Mouse (Mus musculus) heart, embryonic 10.5 days (tissue): ENCODE measurements around the gene Vps13c. TPM values are rescaled to one million over a fixed set of nuclear protein-coding genes. Genes with fewer than 3 reads are reported as not detected.

Experiments used
- DNase-seq: peaks from one replicate; pipeline ENCODE4 v3.0.0-alpha.2; 2017; ENCODE audit warnings: low spot score
- H3K27ac ChIP-seq: fragments of 300-500 bp; sonication (generic); 2 replicates; pipeline ENCODE4 v1.5.1; 2016; ENCODE audit warnings: mild to moderate bottlenecking
- H3K27me3 ChIP-seq: fragments of 300-500 bp; sonication (generic); 2 replicates; pipeline ENCODE4 v1.6.1; 2016; ENCODE audit warnings: mild to moderate bottlenecking; ENCODE audit not compliant: poor library complexity, insufficient read depth, severe bottlenecking
- H3K36me3 ChIP-seq: fragments of 300-500 bp; sonication (generic); 2 replicates; pipeline ENCODE4 v1.6.1; 2016; ENCODE audit warnings: mild to moderate bottlenecking, moderate library complexity
- H3K4me1 ChIP-seq: fragments of 300-500 bp; sonication (generic); 2 replicates; pipeline ENCODE4 v1.6.1; 2016; ENCODE audit warnings: mild to moderate bottlenecking
- H3K4me3 ChIP-seq: fragments of 300-500 bp; sonication (generic); 2 replicates; pipeline ENCODE4 v1.5.1; 2016; ENCODE audit warnings: mild to moderate bottlenecking, moderate library complexity
- H3K9me3 ChIP-seq: fragments of 300-500 bp; sonication (generic); 2 replicates; pipeline ENCODE4 v1.6.1; 2016; ENCODE audit warnings: mild to moderate bottlenecking, moderate library complexity
- WGBS: fragments of 180-500 bp; shearing (Covaris S2); methylation state at CpG from one replicate; pipeline ENCODE4 v1.1.7; 2016; 5-methylcytosine and 5-hydroxymethylcytosine counted together
- polyA plus RNA-seq: library from polyadenylated mRNA; unstranded; fragments of >200 nt; fragmentation: Nextera tagmentation; extraction: Ambion mirVana; gene quantifications from 2 replicates; pipeline ENCODE4 v1.2.1, GENCODE M21; 2016

The Vps13c gene
- polyA plus RNA-seq, 1 experiment from 2014 or later = 3.9 TPM

DNA sequence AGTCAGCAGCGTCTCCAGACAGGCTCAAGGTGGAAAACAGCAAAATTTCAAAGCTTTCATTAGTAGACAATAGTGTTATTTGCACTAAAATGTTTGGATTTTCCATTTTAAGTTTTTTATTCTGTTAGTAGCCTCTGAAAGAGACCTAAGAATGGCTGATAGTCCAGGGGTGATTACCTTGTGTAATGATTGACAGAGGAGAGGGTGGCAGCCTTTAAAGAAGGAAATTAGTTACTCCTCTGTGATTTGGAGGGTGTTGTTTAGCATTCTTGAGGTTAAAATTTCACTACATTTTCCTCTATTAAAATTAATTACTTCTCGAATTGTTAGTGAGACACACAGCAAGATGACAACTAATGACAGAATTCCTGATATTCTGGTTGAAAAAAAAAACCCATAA is 2.9 kb upstream of the Vps13c start:
- H3K36me3 ChIP-seq = no peaks in the 10 kb centered on the region
- H3K9me3 ChIP-seq = 0 out of 2 replicates have a peak, but pooled peaks cover 3% of the 10 kb centered on the region
- H3K4me3 ChIP-seq = no peak overlapping the region
- H3K27me3 ChIP-seq = peaks cover 12% of the 10 kb centered on the region
- no peak for DNase-seq
- no peak overlapping the region for H3K27ac ChIP-seq
- H3K4me1 ChIP-seq = peaks cover 8% of the 10 kb centered on the region
- 71% methylated on average over 2 of the region's 2 CpGs for WGBS

DNA sequence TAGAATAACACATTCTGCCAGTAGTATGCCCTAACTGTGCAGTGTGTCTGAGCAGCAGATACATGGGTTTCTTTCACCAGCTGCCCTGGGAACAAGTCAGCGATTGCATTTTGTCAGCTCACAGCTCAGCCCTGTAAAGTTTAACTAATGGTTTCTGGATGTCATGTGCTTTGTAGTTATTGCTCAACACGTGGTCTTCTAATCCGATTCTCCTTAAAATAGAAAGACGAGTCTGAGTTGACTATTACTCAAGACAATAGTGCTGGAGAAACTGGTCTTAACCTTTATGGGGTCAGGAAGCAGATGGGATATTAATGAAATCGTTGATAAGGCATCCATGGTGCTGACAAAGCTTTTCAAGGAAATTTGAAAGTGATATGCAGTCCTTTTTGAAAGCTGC is 2.6 kb downstream of the Vps13c start:
- DNase-seq = no peak
- Histone ChIP-seq H3K27me3 (no peaks in the 10 kb centered on the region), H3K27ac (no peak overlapping the region), H3K4me1 (peaks cover 11% of the 10 kb centered on the region), H3K4me3 (no peak overlapping the region), H3K36me3 (peaks cover 9% of the 10 kb centered on the region; the same call in 1 of the 2 replicates), H3K9me3 (no peaks in the 10 kb centered on the region)
- 70% methylated on average over 5 of the region's 5 CpGs for WGBS

DNA sequence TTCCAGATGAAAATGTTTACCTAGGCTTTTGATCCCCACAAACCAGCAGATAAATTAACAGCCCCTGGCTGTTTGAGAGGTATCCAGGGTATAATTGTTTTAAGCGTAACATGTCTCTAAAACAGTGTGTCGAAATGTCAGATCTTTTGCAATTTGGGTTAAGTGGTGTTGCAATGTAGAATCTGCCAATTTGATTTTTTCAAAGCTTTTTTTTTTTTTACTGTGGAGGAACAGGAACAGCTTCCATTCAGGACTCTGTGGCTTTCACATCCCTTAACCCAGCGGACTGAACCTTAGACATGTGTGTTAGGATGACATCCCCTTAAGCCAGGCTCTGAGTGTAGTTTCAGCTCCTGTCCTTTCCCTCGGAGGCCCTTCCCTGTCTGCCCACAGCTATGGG is 4.8 kb downstream of the Vps13c start:
- Histone ChIP-seq H3K4me1 (peaks cover 18% of the 10 kb centered on the region), H3K4me3 (no peak overlapping the region), H3K9me3 (no peaks in the 10 kb centered on the region), H3K36me3 (peaks cover 9% of the 10 kb centered on the region; the same call in 1 of the 2 replicates), H3K27ac (no peak overlapping the region), H3K27me3 (no peaks in the 10 kb centered on the region)
- WGBS = 86% methylated on average over 4 of the region's 4 CpGs
- DNase-seq = no peak

DNA sequence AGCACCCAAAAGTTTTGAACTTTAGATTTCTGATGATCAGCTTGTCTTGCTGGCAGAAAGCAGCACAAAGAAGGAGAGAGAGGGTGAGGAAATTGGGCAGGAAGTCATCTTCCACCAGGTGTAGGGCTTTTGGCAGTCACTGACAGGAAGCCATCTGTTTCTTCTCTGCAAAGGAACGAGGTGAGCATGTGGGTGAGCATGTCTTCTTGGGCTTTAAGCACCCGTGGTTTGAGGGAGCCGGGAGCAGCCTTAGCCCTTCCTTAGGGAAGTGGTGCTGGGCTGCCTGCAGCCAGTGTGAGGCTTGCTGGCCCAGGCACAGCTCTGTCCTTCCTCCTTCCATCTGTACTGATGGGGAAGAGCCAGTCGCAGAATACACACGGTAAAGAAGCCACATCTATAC is 5.5 kb downstream of the Vps13c start:
- no peak for DNase-seq
- Histone ChIP-seq H3K4me3 (no peak overlapping the region), H3K36me3 (peaks cover 9% of the 10 kb centered on the region; the same call in 1 of the 2 replicates), H3K9me3 (no peaks in the 10 kb centered on the region), H3K4me1 (peaks cover 17% of the 10 kb centered on the region), H3K27ac (no peak overlapping the region), H3K27me3 (no peaks in the 10 kb centered on the region)
- 78% methylated on average over 5 of the region's 5 CpGs for WGBS

DNA sequence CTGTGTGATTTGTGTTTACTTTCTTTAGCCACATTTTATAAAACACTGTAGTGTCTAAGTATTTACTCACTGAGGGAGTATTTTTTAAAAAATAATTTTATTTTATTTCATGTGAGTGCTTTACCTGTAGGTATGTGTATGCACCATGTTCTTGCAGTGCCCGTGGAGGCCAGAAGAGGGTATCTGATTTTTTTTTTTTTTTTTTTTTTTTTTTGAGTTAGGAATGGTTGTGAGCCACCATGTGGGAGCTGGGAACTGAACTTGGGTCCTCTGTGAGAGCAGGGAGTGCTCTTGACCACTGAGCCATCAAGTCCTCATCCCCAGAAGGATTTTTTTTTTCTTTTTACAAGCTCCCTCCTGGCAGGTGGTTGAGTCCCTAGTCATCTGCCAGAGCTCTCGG is 5.9 kb downstream of the Vps13c start:
- Histone ChIP-seq H3K4me3 (no peak overlapping the region), H3K27me3 (no peaks in the 10 kb centered on the region), H3K9me3 (no peaks in the 10 kb centered on the region), H3K36me3 (peaks cover 9% of the 10 kb centered on the region; the same call in 1 of the 2 replicates), H3K27ac (no peak overlapping the region), H3K4me1 (peaks cover 12% of the 10 kb centered on the region)
- WGBS = 94% methylated on average over 2 of the region's 2 CpGs
- no peak for DNase-seq

DNA sequence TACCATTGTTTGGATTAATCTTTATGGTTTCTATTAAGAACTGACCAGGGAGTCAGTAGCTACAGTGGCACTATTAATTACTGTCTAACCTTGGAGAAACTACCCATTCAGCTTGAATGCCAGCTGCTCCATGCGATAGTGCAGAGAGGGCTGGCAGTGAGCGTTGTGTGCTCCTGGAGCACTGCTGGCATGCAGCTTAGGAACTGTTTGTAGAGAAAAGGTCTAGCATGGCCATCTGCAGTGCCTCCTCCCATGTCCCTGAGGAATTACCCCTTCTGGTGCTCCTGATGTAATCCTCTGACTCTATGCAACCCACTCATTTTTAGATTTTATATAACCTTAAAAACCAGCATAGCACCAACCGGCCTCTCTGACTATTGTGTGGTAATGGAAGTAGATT is 7.4 kb downstream of the Vps13c start:
- DNase-seq = no peak
- Histone ChIP-seq H3K27me3 (no peaks in the 10 kb centered on the region), H3K9me3 (no peaks in the 10 kb centered on the region), H3K27ac (no peak overlapping the region), H3K4me3 (no peak overlapping the region), H3K36me3 (peaks cover 9% of the 10 kb centered on the region; the same call in 1 of the 2 replicates), H3K4me1 (peaks cover 11% of the 10 kb centered on the region)
- 89% methylated on average over 3 of the region's 3 CpGs for WGBS

DNA sequence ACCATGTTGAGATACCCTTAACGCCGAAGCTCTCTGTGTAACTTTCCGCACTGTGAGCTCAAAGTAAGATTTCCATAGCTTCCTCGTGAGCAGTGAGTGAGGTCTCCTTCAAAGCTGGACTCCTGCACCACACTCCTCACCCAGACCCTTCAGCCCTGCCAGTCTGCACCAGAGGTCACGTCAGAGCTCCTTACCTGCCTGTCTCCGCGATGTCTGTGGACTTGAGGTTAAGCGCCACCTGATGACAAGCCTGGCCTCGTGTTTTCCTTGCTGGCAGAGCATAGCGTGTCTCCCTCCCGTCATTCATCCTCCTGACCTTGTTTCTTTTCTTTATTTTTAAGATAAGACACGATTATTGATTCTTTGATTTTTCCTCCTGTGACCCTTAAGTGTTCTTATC is 9.2 kb downstream of the Vps13c start:
- Histone ChIP-seq H3K9me3 (no peaks in the 10 kb centered on the region), H3K4me1 (peaks cover 11% of the 10 kb centered on the region), H3K27ac (no peak overlapping the region), H3K27me3 (no peaks in the 10 kb centered on the region), H3K4me3 (no peak overlapping the region), H3K36me3 (peaks cover 9% of the 10 kb centered on the region; the same call in 1 of the 2 replicates)
- 64% methylated on average over 12 of the region's 12 CpGs for WGBS
- no peak for DNase-seq

DNA sequence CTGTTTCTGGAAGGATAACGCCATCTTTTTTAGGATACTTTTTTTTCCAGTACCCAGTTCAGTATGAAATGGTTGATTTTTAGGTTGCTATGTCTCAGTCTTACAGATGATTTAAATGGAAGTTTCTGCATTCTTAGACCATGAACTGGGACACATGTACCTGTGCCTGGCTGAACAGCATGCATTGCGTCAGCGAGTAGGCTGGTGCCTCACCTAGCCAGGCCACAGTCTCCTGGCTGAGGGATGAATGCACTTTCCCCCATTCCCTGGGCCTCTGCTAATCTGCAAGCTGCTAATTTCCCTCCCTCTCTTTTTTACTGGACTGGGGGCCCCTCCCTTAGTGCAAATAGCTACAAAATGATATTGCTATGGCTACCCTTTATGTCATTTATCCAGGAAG is 9.7 kb downstream of the Vps13c start:
- no peaks in the 10 kb centered on the region for H3K9me3 ChIP-seq
- no peak overlapping the region for H3K4me3 ChIP-seq
- peaks cover 12% of the 10 kb centered on the region; the same call in 1 of the 2 replicates for H3K36me3 ChIP-seq
- no peak overlapping the region for H3K27ac ChIP-seq
- no peaks in the 10 kb centered on the region for H3K27me3 ChIP-seq
- 95% methylated on average over 3 of the region's 3 CpGs for WGBS
- peaks cover 11% of the 10 kb centered on the region for H3K4me1 ChIP-seq
- no peak for DNase-seq

DNA sequence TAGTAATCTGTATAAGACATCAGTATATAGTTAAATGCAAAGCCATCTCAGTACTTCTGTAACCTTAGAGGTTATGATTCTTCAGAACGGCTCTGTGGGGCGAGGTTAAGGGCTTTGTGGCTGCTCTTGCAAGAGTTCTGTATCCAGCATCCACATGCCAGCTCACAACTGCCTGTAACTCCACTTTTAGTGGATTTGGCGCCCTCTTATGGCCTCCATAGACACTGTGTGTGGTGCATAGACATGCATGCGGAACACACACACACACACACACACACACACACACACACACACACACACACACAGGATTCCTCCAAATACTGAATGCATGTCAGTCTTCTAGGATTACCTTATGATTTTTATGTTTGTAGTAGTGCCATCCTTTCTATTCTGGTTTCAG is 11.0 kb downstream of the Vps13c start:
- WGBS = 79% methylated on average over 4 of the region's 4 CpGs

DNA sequence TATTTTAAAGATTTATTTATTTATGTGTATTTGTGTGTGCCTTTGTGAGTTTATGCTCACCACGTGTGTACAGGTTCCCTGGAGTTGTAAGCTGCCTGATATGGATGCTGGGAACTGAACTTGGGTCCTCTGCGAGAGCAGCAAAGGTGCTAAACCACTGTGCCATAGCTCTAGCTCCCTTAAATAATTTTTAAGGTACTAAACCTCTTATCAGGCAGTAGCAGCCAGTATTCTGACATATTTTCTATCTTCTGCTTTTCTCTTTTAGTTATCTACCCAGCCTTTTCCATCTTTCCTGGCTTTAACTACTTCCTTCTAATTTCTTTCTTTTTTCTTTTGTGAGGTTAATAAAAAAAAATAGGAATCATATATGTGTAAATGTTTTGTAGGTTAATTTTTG is 20.1 kb downstream of the Vps13c start:
- H3K9me3 ChIP-seq = no peaks in the 10 kb centered on the region
- peaks cover 21% of the 10 kb centered on the region; the same call in 1 of the 2 replicates for H3K36me3 ChIP-seq
- whole genome bisulfite sequencing = 88% methylated on average over 2 of the region's 2 CpGs
- H3K27me3 ChIP-seq = no peaks in the 10 kb centered on the region
- DNase-seq = no peak
- no peak overlapping the region for H3K27ac ChIP-seq
- H3K4me1 ChIP-seq = no peaks in the 10 kb centered on the region
- H3K4me3 ChIP-seq = no peak overlapping the region

More for the DNA sequence above, 11.0 kb downstream of the Vps13c start:
- Histone ChIP-seq H3K36me3 (peaks cover 12% of the 10 kb centered on the region; the same call in 1 of the 2 replicates), H3K27ac (no peak overlapping the region), H3K9me3 (no peaks in the 10 kb centered on the region), H3K4me3 (no peak overlapping the region), H3K4me1 (peaks cover 8% of the 10 kb centered on the region; the same call in 1 of the 2 replicates), H3K27me3 (no peaks in the 10 kb centered on the region)
- no peak for DNase-seq

DNA sequence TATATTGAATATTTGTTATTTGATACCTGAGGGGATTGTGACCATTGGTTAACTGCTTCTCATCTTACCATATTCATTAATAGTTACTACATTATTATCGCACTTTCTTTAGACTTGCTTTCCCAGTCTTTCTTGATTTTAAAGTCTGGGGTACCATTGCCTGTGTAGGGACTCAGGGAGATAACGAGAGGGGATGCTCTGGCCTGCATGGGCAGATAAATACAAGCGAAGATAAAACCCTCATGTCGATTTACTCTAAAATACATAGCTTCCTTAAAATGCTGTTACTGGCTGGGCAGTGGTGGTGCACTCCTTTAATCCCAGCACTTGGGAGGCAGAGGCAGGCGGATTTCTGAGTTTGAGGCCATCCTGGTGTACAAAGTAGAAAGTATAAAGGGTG is 23.1 kb downstream of the Vps13c start:
- no peak for DNase-seq
- Histone ChIP-seq H3K27ac (no peak overlapping the region), H3K36me3 (peaks cover 3% of the 10 kb centered on the region; the same call in 1 of the 2 replicates), H3K27me3 (no peaks in the 10 kb centered on the region), H3K9me3 (no peaks in the 10 kb centered on the region), H3K4me3 (no peak overlapping the region), H3K4me1 (no peaks in the 10 kb centered on the region)
- 76% methylated on average over 5 of the region's 5 CpGs for WGBS

DNA sequence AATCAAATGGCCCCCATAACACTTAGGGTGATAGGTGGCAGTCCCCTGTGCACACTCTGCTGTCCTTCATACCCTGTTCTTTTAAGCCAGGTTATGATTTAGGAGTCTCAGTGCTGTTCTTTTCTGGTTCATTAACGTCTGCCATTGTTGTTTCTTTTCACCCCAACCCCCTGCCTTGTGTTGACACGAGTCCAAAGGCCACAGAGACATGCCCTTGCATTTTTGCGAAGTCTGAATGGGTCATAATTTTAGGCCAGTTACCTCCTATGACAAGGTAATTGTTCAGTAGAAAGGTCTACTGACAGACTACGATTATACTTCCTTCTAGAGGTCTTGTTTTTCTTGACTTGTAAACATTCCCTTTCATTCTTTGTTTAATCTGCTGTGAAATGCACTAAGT is 23.8 kb downstream of the Vps13c start:
- no peaks in the 10 kb centered on the region for H3K27me3 ChIP-seq
- H3K36me3 ChIP-seq = no peaks in the 10 kb centered on the region
- WGBS = 79% methylated on average over 4 of the region's 4 CpGs
- DNase-seq = no peak
- no peak overlapping the region for H3K4me3 ChIP-seq
- H3K4me1 ChIP-seq = 0 out of 2 replicates have a peak, but pooled peaks cover under 1% of the 10 kb centered on the region
- H3K9me3 ChIP-seq = no peaks in the 10 kb centered on the region
- no peak overlapping the region for H3K27ac ChIP-seq

DNA sequence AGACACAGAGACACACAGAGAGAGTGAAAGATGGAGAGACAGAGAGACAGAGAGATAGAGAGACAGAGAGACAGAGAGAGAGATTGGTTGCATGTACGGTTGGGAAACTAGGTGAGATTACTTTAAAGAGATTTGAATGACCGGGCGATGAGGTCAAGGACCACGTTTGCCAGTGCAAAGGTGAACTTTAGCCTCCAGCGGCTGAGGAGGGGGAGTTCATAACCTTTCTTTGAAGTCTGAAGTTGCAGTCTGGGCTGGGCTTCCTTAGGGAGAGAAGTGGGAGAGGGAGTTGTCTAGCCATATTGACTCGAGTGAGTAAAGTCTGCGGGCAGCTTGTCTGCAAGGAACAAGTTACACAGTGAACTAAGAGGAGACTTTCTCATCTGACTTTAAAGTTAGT is 25.2 kb downstream of the Vps13c start:
- no peak for DNase-seq
- Histone ChIP-seq H3K27me3 (no peaks in the 10 kb centered on the region), H3K4me3 (no peak overlapping the region), H3K27ac (no peak overlapping the region), H3K4me1 (peaks cover 7% of the 10 kb centered on the region), H3K9me3 (no peaks in the 10 kb centered on the region), H3K36me3 (no peaks in the 10 kb centered on the region)
- WGBS = 67% methylated on average over 7 of the region's 7 CpGs

DNA sequence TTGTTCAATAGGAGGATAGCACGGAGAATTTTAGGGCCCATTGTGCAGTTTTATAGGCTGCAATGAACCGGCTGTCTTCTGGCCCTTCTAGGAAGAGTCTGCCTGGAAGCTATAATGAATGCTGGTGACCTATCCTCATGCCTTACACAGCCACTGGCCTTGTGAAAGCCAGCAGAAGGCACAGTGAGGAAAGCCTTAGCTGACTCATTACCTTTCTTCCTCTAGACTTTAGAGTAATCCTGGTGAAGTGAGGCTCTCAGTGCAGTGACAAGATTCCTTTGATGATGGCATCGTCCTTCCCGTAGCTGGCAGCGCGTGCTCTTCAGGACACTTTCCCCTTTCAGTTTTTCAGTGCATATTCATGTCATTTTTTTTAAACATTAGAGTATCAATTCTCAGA is 27.2 kb downstream of the Vps13c start:
- H3K4me1 ChIP-seq = peaks cover 7% of the 10 kb centered on the region
- no peaks in the 10 kb centered on the region for H3K27me3 ChIP-seq
- WGBS = 81% methylated on average over 6 of the region's 6 CpGs
- no peak overlapping the region for H3K4me3 ChIP-seq
- no peak overlapping the region for H3K27ac ChIP-seq
- H3K36me3 ChIP-seq = no peaks in the 10 kb centered on the region
- DNase-seq = no peak
- H3K9me3 ChIP-seq = no peaks in the 10 kb centered on the region
